3 mouse cellular contexts compared by ENCODE assay signal in genomic region chr17:35392671-35393070, GRCm38 (mm10). TPM values are rescaled to one million over a fixed set of nuclear protein-coding genes. Genes with fewer than 3 reads are reported as not detected.
"Had no signal": no experiment of that assay in that cellular context is flagged by ENCODE, and none has a peak within 500 bp of the region (broad histone marks: within the 10 kb centered on the region; RNA-seq: fewer than 3 reads in every experiment).

No protein-coding gene starts in this region.

RNA-seq across cellular contexts. Expression of gene H2-Q2, which starts 50.6 kb away (rescaled TPM):
- polyA plus RNA-seq: embryonic facial prominence, embryonic 13.5 days; erythroblast, embryonic 14.5 days; forebrain, embryonic 12.5 days had no signal
